Mouse (Mus musculus) megakaryocyte, adult 5-6 weeks (primary cell): ENCODE data around the gene Scgb1b17. TPM values are rescaled to one million over a fixed set of nuclear protein-coding genes. Genes with fewer than 3 reads are reported as not detected.
"Not testable (repeated sequence)": the region's sequence is repeated elsewhere in the genome, so short reads cannot be mapped to it uniquely, and the experiment has no call there.

Source experiments
- ATAC-seq: 2 replicates; pipeline ENCODE4 v1.8.0; 2016; ENCODE audit warnings: mild to moderate bottlenecking, inconsistent platforms; ENCODE audit not compliant: poor library complexity, severe bottlenecking
- total RNA-seq, 2 experiments: library from RNA; stranded (forward) in 1 of 2; stranded (reverse) in 1 of 2; fragments of 153-499, 151-499 nt in 1 of 2; fragments of 221-1000, 200-1000 nt in 1 of 2; gene quantifications; 2 replicates each; pipeline versions ENCODE4 v1.2.3 to v1.2.4; 2015 to 2017

Scgb1b17 gene
- total RNA-seq (2015) (not detected in 2 replicates), total RNA-seq (2017) (not detected in 2 replicates)

DNA sequence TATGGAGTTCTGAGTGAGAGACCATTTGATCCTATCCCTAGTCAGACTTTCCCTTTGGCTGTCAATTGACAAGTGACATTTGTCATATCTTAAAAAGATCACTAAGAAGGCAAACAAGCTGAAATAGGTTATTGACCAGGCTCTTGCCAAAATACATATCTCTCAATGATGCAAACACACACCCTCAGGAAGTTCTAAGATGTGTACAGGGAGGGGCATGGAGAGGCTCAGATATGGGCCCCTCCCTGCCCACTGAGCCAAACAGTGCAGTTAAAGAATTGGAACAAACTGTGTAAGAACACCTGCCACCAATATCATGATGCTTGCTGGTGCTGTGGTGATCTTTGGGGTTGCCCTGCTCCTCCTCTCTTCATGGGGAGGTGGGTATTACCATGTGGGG lies at the start of gene Scgb1b17:
TSS of gene Scgb1b17 (plus strand) at position 301 of the 400 bp plus-strand sequence.
- ATAC-seq, result not testable (repeated sequence)

GRCm38 (mm10) chr7:33056461-33056860 lies 6.8 kb upstream of the Scgb1b17 start, which contains the start of gene Scgb2b17:
Gene Scgb2b17 (minus strand): TSS chr7:33056561.
- not testable (repeated sequence) for ATAC-seq

Other genes with a start within 250 kb of the Scgb1b17 start
- gene Scgb2b15, start 233.8 kb upstream of the Scgb1b17 start, total RNA-seq (2015), result not detected in 2 replicates
- gene Scgb2b15, start 233.8 kb upstream of the Scgb1b17 start, total RNA-seq (2017), result not detected in 2 replicates
- not detected in 2 replicates for gene Scgb1b15, start 226.9 kb upstream of the Scgb1b17 start, total RNA-seq (2015)
- gene Scgb1b15, start 226.9 kb upstream of the Scgb1b17 start, total RNA-seq (2017), result not detected in 2 replicates
- not detected in 2 replicates for gene Scgb2b17, start 6.9 kb upstream of the Scgb1b17 start, total RNA-seq (2015)
- gene Scgb2b17, start 6.9 kb upstream of the Scgb1b17 start, total RNA-seq (2017), result not detected in 2 replicates
- gene Scgb2b18, start 110.4 kb downstream of the Scgb1b17 start, total RNA-seq (2015), result not detected in 2 replicates
- gene Scgb2b18, start 110.4 kb downstream of the Scgb1b17 start, total RNA-seq (2017), result not detected in 2 replicates
- gene Scgb1b18, start 122.1 kb downstream of the Scgb1b17 start, total RNA-seq (2015), result not detected in 2 replicates
- not detected in 2 replicates for gene Scgb1b18, start 122.1 kb downstream of the Scgb1b17 start, total RNA-seq (2017)
- gene Scgb2b19, start 216.9 kb downstream of the Scgb1b17 start, total RNA-seq (2015), result not detected in 2 replicates
- gene Scgb2b19, start 216.9 kb downstream of the Scgb1b17 start, total RNA-seq (2017), result not detected in 2 replicates
- not detected in 2 replicates for gene Scgb1b19, start 223.8 kb downstream of the Scgb1b17 start, total RNA-seq (2015)
- gene Scgb1b19, start 223.8 kb downstream of the Scgb1b17 start, total RNA-seq (2017), result not detected in 2 replicates